Mouse (Mus musculus) natural killer cell, adult 2 months (primary cell): ENCODE data around the gene A930009A15Rik.

Source experiments
- DNase-seq, 2 experiments: peaks; one replicate each; pipeline ENCODE4 v3.0.0; 2022; ENCODE audit warnings: low spot score in 2 of 2

The A930009A15Rik gene

GRCm38 (mm10) chr10:115569712-115570491 is at the start of gene A930009A15Rik:
TSS of gene A930009A15Rik (plus strand) at chr10:115569986.
- DNase-seq, result no peak

GRCm38 (mm10) chr10:115520200-115521080 is 49.3 kb upstream of the A930009A15Rik start:
- no peak for DNase-seq

GRCm38 (mm10) chr10:115521081-115521451 is 48.7 kb upstream of the A930009A15Rik start:
- no peak for DNase-seq

- no peak for DNase-seq
These were observed 40.9 kb upstream of the A930009A15Rik start for GRCm38 (mm10) chr10:115528892-115529291.

GRCm38 (mm10) chr10:115529768-115530167 is 40.0 kb upstream of the A930009A15Rik start:
- DNase-seq, result no peak

- no peak for DNase-seq
These were observed 39.0 kb upstream of the A930009A15Rik start for GRCm38 (mm10) chr10:115530746-115531145.

GRCm38 (mm10) chr10:115542917-115543316 is 26.9 kb upstream of the A930009A15Rik start:
- no peak for DNase-seq

GRCm38 (mm10) chr10:115550253-115550652 is 19.5 kb upstream of the A930009A15Rik start:
- DNase-seq, result no peak

- DNase-seq, result no peak
These were observed 18.7 kb upstream of the A930009A15Rik start for GRCm38 (mm10) chr10:115551069-115551468.

- DNase-seq, result no peak
These were observed 16.3 kb upstream of the A930009A15Rik start for GRCm38 (mm10) chr10:115553352-115554113.

GRCm38 (mm10) chr10:115555191-115555765 is 14.5 kb upstream of the A930009A15Rik start:
- no peak for DNase-seq

- no peak for DNase-seq
These were observed 13.0 kb upstream of the A930009A15Rik start for GRCm38 (mm10) chr10:115556738-115557242.

- DNase-seq, result no peak
These were observed 8.5 kb upstream of the A930009A15Rik start for GRCm38 (mm10) chr10:115561136-115561880.

- no peak for DNase-seq
These were observed 6.7 kb upstream of the A930009A15Rik start for GRCm38 (mm10) chr10:115562911-115563686.

- no peak for DNase-seq
These were observed 5.8 kb upstream of the A930009A15Rik start for GRCm38 (mm10) chr10:115563961-115564360.

- no peak for DNase-seq
These were observed 791 bp downstream of the A930009A15Rik start for GRCm38 (mm10) chr10:115570577-115570976.

- no peak for DNase-seq
These were observed 1.5 kb downstream of the A930009A15Rik start for GRCm38 (mm10) chr10:115571317-115571716.

- no peak for DNase-seq
These were observed 2.1 kb downstream of the A930009A15Rik start for GRCm38 (mm10) chr10:115571734-115572440.

- DNase-seq, result no peak
These were observed 9.3 kb downstream of the A930009A15Rik start for GRCm38 (mm10) chr10:115579076-115579475.
